Mouse (Mus musculus): ENCODE results near the gene 1700019D03Rik. TPM values are rescaled to one million over a fixed set of nuclear protein-coding genes. Genes with fewer than 3 reads are reported as not detected.

The 1700019D03Rik gene
- 1.2 TPM for polyA plus RNA-seq (2015; fragmentation: Illumina TruSeq; extraction: RNeasy Lipid Tissue Mini Kit (QIAGEN cat#74804); ENCODE audit: insufficient read depth, low replicate concordance)

GRCm38 (mm10) chr1:53020079-53020478, at the start of gene 1700019D03Rik:
1700019D03Rik (minus strand) TSS chr1:53020179.

GRCm38 (mm10) chr1:53061340-53061739, 41.4 kb upstream of the 1700019D03Rik start, which contains the start of gene Mstn:
Mstn (plus strand) TSS chr1:53061640.

Other genes starting within 250 kb of the 1700019D03Rik start
- 34.7 TPM for gene Inpp1, start 202.5 kb downstream of the 1700019D03Rik start, polyA plus RNA-seq (2015; fragmentation: Illumina TruSeq; extraction: RNeasy Lipid Tissue Mini Kit (QIAGEN cat#74804); ENCODE audit: insufficient read depth, low replicate concordance)
- gene Hibch, start 175.2 kb downstream of the 1700019D03Rik start, polyA plus RNA-seq (2015; fragmentation: Illumina TruSeq; extraction: RNeasy Lipid Tissue Mini Kit (QIAGEN cat#74804); ENCODE audit: insufficient read depth, low replicate concordance): 25.6 TPM
- gene Mstn, start 41.5 kb upstream of the 1700019D03Rik start, polyA plus RNA-seq (2015; fragmentation: Illumina TruSeq; extraction: RNeasy Lipid Tissue Mini Kit (QIAGEN cat#74804); ENCODE audit: insufficient read depth, low replicate concordance): not detected
- gene 1700019A02Rik, start 167.5 kb upstream of the 1700019D03Rik start, polyA plus RNA-seq (2015; fragmentation: Illumina TruSeq; extraction: RNeasy Lipid Tissue Mini Kit (QIAGEN cat#74804); ENCODE audit: insufficient read depth, low replicate concordance): not detected